Mouse (Mus musculus) embryonic facial prominence, embryonic 11.5 days (tissue): ENCODE data around the gene Mto1. TPM values are rescaled to one million over a fixed set of nuclear protein-coding genes. Genes with fewer than 3 reads are reported as not detected.
"Not testable (repeated sequence)": the region's sequence is repeated elsewhere in the genome, so short reads cannot be mapped to it uniquely, and the experiment has no call there.

ENCODE experiments used
- ATAC-seq: fragments of 200-750 bp; cut with Nextera tagmentation; replicated peaks from 2 replicates; pipeline ENCODE4 v1.8.0; 2017; ENCODE audit warnings: low read depth; ENCODE audit not compliant: insufficient number of reproducible peaks, low FRiP score, low TSS enrichment
- DNase-seq: peaks from one replicate; pipeline ENCODE4 v3.0.0-alpha.2; 2015; ENCODE audit warnings: low spot score
- H3K27ac ChIP-seq: fragments of 300-500 bp; sonication (generic); replicated peaks from 2 replicates; pipeline ENCODE4 v1.5.1; 2014; ENCODE audit warnings: mild to moderate bottlenecking, low read depth, low read length, control low read depth
- H3K27me3 ChIP-seq: fragments of 300-500 bp; sonication (generic); 2 replicates; pipeline ENCODE4 v1.6.1; 2014; ENCODE audit warnings: mild to moderate bottlenecking, low read length, moderate library complexity, mixed read lengths; ENCODE audit not compliant: control insufficient read depth, insufficient read depth
- H3K36me3 ChIP-seq: fragments of 300-500 bp; sonication (generic); replicated peaks from 2 replicates; pipeline ENCODE4 v1.6.1; 2014; ENCODE audit warnings: low read depth, mild to moderate bottlenecking, low read length, moderate library complexity, mixed read lengths; ENCODE audit not compliant: control insufficient read depth, insufficient read depth
- H3K4me1 ChIP-seq: fragments of 300-500 bp; sonication (generic); 2 replicates; pipeline ENCODE4 v1.6.1; 2014; ENCODE audit warnings: low read length, mixed read lengths; ENCODE audit not compliant: control insufficient read depth, insufficient read depth
- H3K4me2 ChIP-seq: fragments of 300-500 bp; sonication (generic); 2 replicates; pipeline ENCODE4 v1.6.1; 2014; ENCODE audit warnings: low read depth, mild to moderate bottlenecking, control low read depth, low read length, moderate library complexity
- H3K4me3 ChIP-seq: fragments of 300-500 bp; sonication (generic); 2 replicates; pipeline ENCODE4 v1.5.1; 2014; ENCODE audit warnings: low read depth, low read length, control low read depth
- H3K9ac ChIP-seq: fragments of 300-500 bp; sonication (generic); replicated peaks from 2 replicates; pipeline ENCODE4 v1.6.1; 2014; ENCODE audit warnings: mild to moderate bottlenecking, control low read depth, low read length
- H3K9me3 ChIP-seq: fragments of 300-500 bp; sonication (generic); replicated peaks from 2 replicates; pipeline ENCODE4 v1.6.1; 2016; ENCODE audit warnings: mild to moderate bottlenecking, low read length, inconsistent platforms, mixed read lengths; ENCODE audit not compliant: control insufficient read depth
- WGBS: fragments of 180-500 bp; shearing (Covaris S2); extraction: QIAGEN DNeasy Blood & Tissue Kit; methylation state at CpG from one replicate; pipeline ENCODE4 v1.1.7; 2014; 5-methylcytosine and 5-hydroxymethylcytosine counted together
- polyA plus RNA-seq: library from polyadenylated mRNA; unstranded; fragments of >200 nt; fragmentation: Nextera tagmentation; extraction: Ambion mirVana; gene quantifications from 2 replicates; pipeline ENCODE4 v1.2.1, GENCODE M21; 2014

The Mto1 gene
- polyA plus RNA-seq, 1 experiment from 2014 or later = 24.7 TPM

- no peak for ATAC-seq
- no peak overlapping the region for H3K4me3 ChIP-seq
- no peaks in the 10 kb centered on the region for H3K9me3 ChIP-seq
- peak; percentile 75 for DNase-seq
- H3K27me3 ChIP-seq = no peaks in the 10 kb centered on the region
- 4% methylated on average over 5 of the region's 5 CpGs for WGBS
- H3K4me1 ChIP-seq = no peaks in the 10 kb centered on the region
- peaks cover 5% of the 10 kb centered on the region for H3K36me3 ChIP-seq
- no peak overlapping the region for H3K9ac ChIP-seq
- no peak overlapping the region for H3K27ac ChIP-seq
- H3K4me2 ChIP-seq = no peak overlapping the region
Measured at GRCm38 (mm10) chr9:78477021-78477551, 29.1 kb downstream of the Mto1 start.

GRCm38 (mm10) chr9:78478009-78478605 is 30.1 kb downstream of the Mto1 start:
- 0 out of 2 replicates have a peak overlapping the region, but pooled peaks have one; percentile 9 for H3K9ac ChIP-seq
- not testable (repeated sequence) for H3K9me3 ChIP-seq, H3K4me1 ChIP-seq, ATAC-seq, H3K4me2 ChIP-seq, H3K36me3 ChIP-seq, H3K4me3 ChIP-seq, H3K27me3 ChIP-seq, DNase-seq, H3K27ac ChIP-seq
- WGBS = 54% methylated on average over 1 of the region's 1 CpGs

GRCm38 (mm10) chr9:78479308-78479707 is 31.3 kb downstream of the Mto1 start:
- not testable (repeated sequence) for H3K36me3 ChIP-seq, H3K27me3 ChIP-seq, H3K27ac ChIP-seq, H3K4me1 ChIP-seq, H3K9me3 ChIP-seq, ATAC-seq, DNase-seq
- 36% methylated on average over 7 of the region's 8 CpGs for WGBS
- Histone ChIP-seq H3K4me3 (peak overlapping the region; percentile 99), H3K9ac (peak overlapping the region; percentile 34; the same call in 1 of the 2 replicates), H3K4me2 (peak overlapping the region; percentile 47)

- not testable (repeated sequence) for DNase-seq, H3K9me3 ChIP-seq, H3K36me3 ChIP-seq, H3K27me3 ChIP-seq, ATAC-seq, H3K4me1 ChIP-seq
- peak overlapping the region; percentile 99 for H3K4me3 ChIP-seq
- H3K27ac ChIP-seq = peak overlapping the region; percentile 96; the same call in 1 of the 2 replicates
- peak overlapping the region; percentile 100 for H3K9ac ChIP-seq
- 0% methylated on average over 13 of the region's 13 CpGs for WGBS
- peak overlapping the region; percentile 55 for H3K4me2 ChIP-seq
Measured at GRCm38 (mm10) chr9:78480227-78480626, 32.2 kb downstream of the Mto1 start.

GRCm38 (mm10) chr9:78480706-78481358 is 32.8 kb downstream of the Mto1 start:
- H3K4me3 ChIP-seq = peak overlapping the region; percentile 99
- H3K27me3 ChIP-seq = no peaks in the 10 kb centered on the region
- H3K4me1 ChIP-seq = no peaks in the 10 kb centered on the region
- H3K27ac ChIP-seq = peak overlapping the region; percentile 96
- H3K4me2 ChIP-seq = peak overlapping the region; percentile 55
- DNase-seq = peak; percentile 69
- H3K9me3 ChIP-seq = no peaks in the 10 kb centered on the region
- WGBS = under 1% methylated on average over 46 of the region's 46 CpGs
- peak; percentile 19 for ATAC-seq
- peaks cover 5% of the 10 kb centered on the region for H3K36me3 ChIP-seq
- H3K9ac ChIP-seq = peak overlapping the region; percentile 100

GRCm38 (mm10) chr9:78481423-78482331 is 33.7 kb downstream of the Mto1 start:
- H3K27me3 ChIP-seq = no peaks in the 10 kb centered on the region
- under 1% methylated on average over 69 of the region's 77 CpGs for WGBS
- DNase-seq (peak; percentile 99), ATAC-seq (peak; percentile 99)
- peak overlapping the region; percentile 100 for H3K9ac ChIP-seq
- peak overlapping the region; percentile 96 for H3K27ac ChIP-seq
- no peaks in the 10 kb centered on the region for H3K4me1 ChIP-seq
- H3K36me3 ChIP-seq = peaks cover 5% of the 10 kb centered on the region
- peak overlapping the region; percentile 99 for H3K4me3 ChIP-seq
- peak overlapping the region; percentile 59 for H3K4me2 ChIP-seq
- H3K9me3 ChIP-seq = no peaks in the 10 kb centered on the region

GRCm38 (mm10) chr9:78482386-78482785 is 34.4 kb downstream of the Mto1 start:
- Histone ChIP-seq H3K9ac (peak overlapping the region; percentile 93), H3K4me2 (peak overlapping the region; percentile 59), H3K27ac (peak overlapping the region; percentile 96), H3K4me1 (no peaks in the 10 kb centered on the region), H3K36me3 (peaks cover 5% of the 10 kb centered on the region), H3K9me3 (no peaks in the 10 kb centered on the region), H3K4me3 (peak overlapping the region; percentile 99), H3K27me3 (no peaks in the 10 kb centered on the region)
- 7% methylated on average over 3 of the region's 3 CpGs for WGBS
- no peak for ATAC-seq
- no peak for DNase-seq
